Mouse (Mus musculus): Measurements from ENCODE around the gene Dppa3. TPM values are rescaled to one million over a fixed set of nuclear protein-coding genes. Genes with fewer than 3 reads are reported as not detected.
A peak's percentile ranks its signal among the peaks of the same experiment; 100 is the strongest.

The Dppa3 gene
- polyA plus RNA-seq, 1 experiment from 2014 or later, result not detected

- no peaks in the 10 kb centered on the region for H3K36me3 ChIP-seq (ENCODE audit: control insufficient read depth, insufficient read depth, low read length)
- H3K9ac ChIP-seq (ENCODE audit: low read depth, low read length), result peak overlapping the region; percentile 55
- 7% methylated on average over 19 of the region's 19 CpGs for WGBS
- peak; percentile 95 for ATAC-seq
- no peaks in the 10 kb centered on the region for H3K27me3 ChIP-seq (replicated peaks; ENCODE audit: control insufficient read depth, insufficient read depth, low read length)
- H3K27ac ChIP-seq (ENCODE audit: low read depth, low read length), result 0 out of 2 replicates have a peak overlapping the region, but pooled peaks have one; percentile 51
- H3K4me1 ChIP-seq (ENCODE audit: control insufficient read depth, insufficient read depth, low read depth, low read length), result peaks cover 2% of the 10 kb centered on the region; the same call in 1 of the 2 replicates
- peak overlapping the region; percentile 43 for H3K4me3 ChIP-seq (ENCODE audit: low read length)
- no peaks in the 10 kb centered on the region for H3K9me3 ChIP-seq (ENCODE audit: control insufficient read depth, low read length)
- H3K4me2 ChIP-seq (ENCODE audit: low read length), result peak overlapping the region; percentile 62
Measured at GRCm38 (mm10) chr6:122669406-122670200, 43.4 kb downstream of the Dppa3 start.

- peak; percentile 46 for ATAC-seq
- Histone ChIP-seq H3K4me2 (ENCODE audit: low read length) (peak overlapping the region; percentile 62), H3K9ac (ENCODE audit: low read depth, low read length) (peak overlapping the region; percentile 50), H3K4me1 (ENCODE audit: control insufficient read depth, insufficient read depth, low read depth, low read length) (peaks cover 2% of the 10 kb centered on the region; the same call in 1 of the 2 replicates), H3K27me3 (replicated peaks; ENCODE audit: control insufficient read depth, insufficient read depth, low read length) (no peaks in the 10 kb centered on the region), H3K4me3 (ENCODE audit: low read length) (peak overlapping the region; percentile 43), H3K27ac (ENCODE audit: low read depth, low read length) (0 out of 2 replicates have a peak overlapping the region, but pooled peaks have one; percentile 51), H3K9me3 (ENCODE audit: control insufficient read depth, low read length) (no peaks in the 10 kb centered on the region), H3K36me3 (ENCODE audit: control insufficient read depth, insufficient read depth, low read length) (no peaks in the 10 kb centered on the region)
- WGBS, result 23% methylated on average over 10 of the region's 10 CpGs
Measured at GRCm38 (mm10) chr6:122670201-122670551, 44.0 kb downstream of the Dppa3 start.

GRCm38 (mm10) chr6:122670841-122671240 is 44.6 kb downstream of the Dppa3 start:
- H3K36me3 ChIP-seq (ENCODE audit: control insufficient read depth, insufficient read depth, low read length), result no peaks in the 10 kb centered on the region
- H3K9ac ChIP-seq (ENCODE audit: low read depth, low read length), result no peak overlapping the region
- no peak overlapping the region for H3K27ac ChIP-seq (ENCODE audit: low read depth, low read length)
- H3K9me3 ChIP-seq (ENCODE audit: control insufficient read depth, low read length), result no peaks in the 10 kb centered on the region
- H3K27me3 ChIP-seq (replicated peaks; ENCODE audit: control insufficient read depth, insufficient read depth, low read length), result no peaks in the 10 kb centered on the region
- no peak for ATAC-seq
- H3K4me1 ChIP-seq (ENCODE audit: control insufficient read depth, insufficient read depth, low read depth, low read length), result peaks cover 2% of the 10 kb centered on the region; the same call in 1 of the 2 replicates
- WGBS, result 88% methylated on average over 4 of the region's 4 CpGs
- H3K4me2 ChIP-seq (ENCODE audit: low read length), result no peak overlapping the region
- H3K4me3 ChIP-seq (ENCODE audit: low read length), result no peak overlapping the region

- Histone ChIP-seq H3K9me3 (ENCODE audit: control insufficient read depth, low read length) (no peaks in the 10 kb centered on the region), H3K9ac (ENCODE audit: low read depth, low read length) (no peak overlapping the region), H3K27me3 (replicated peaks; ENCODE audit: control insufficient read depth, insufficient read depth, low read length) (no peaks in the 10 kb centered on the region), H3K36me3 (ENCODE audit: control insufficient read depth, insufficient read depth, low read length) (no peaks in the 10 kb centered on the region), H3K4me1 (ENCODE audit: control insufficient read depth, insufficient read depth, low read depth, low read length) (peaks cover 2% of the 10 kb centered on the region; the same call in 1 of the 2 replicates), H3K4me3 (ENCODE audit: low read length) (no peak overlapping the region), H3K4me2 (ENCODE audit: low read length) (no peak overlapping the region), H3K27ac (ENCODE audit: low read depth, low read length) (no peak overlapping the region)
- 68% methylated on average over 8 of the region's 8 CpGs for WGBS
- no peak for ATAC-seq
Measured at GRCm38 (mm10) chr6:122672746-122673145, 46.5 kb downstream of the Dppa3 start.

Other genes starting within 250 kb of the Dppa3 start
- 105 and 116 TPM in 2 replicates for gene Rimklb, start 127.6 kb upstream of the Dppa3 start, polyA plus RNA-seq (2015; fragmentation: Nextera tagmentation; extraction: Ambion mirVana)
- 3.6 and 3.9 TPM in 2 replicates for gene Mfap5, start 120.6 kb upstream of the Dppa3 start, polyA plus RNA-seq (2015; fragmentation: Nextera tagmentation; extraction: Ambion mirVana)
- 0.33 and 0.54 TPM in 2 replicates for gene Aicda, start 72.6 kb upstream of the Dppa3 start, polyA plus RNA-seq (2015; fragmentation: Nextera tagmentation; extraction: Ambion mirVana)
- 1.3 and 2.8 TPM in 2 replicates for gene Apobec1, start 24.0 kb upstream of the Dppa3 start, polyA plus RNA-seq (2015; fragmentation: Nextera tagmentation; extraction: Ambion mirVana)
- gene Gdf3, start 16.3 kb upstream of the Dppa3 start, polyA plus RNA-seq (2015; fragmentation: Nextera tagmentation; extraction: Ambion mirVana), result 0.06 TPM in 1 of 2 replicates, not detected in the other
- 0.08 and 0.25 TPM in 2 replicates for gene Nanog, start 81.1 kb downstream of the Dppa3 start, polyA plus RNA-seq (2015; fragmentation: Nextera tagmentation; extraction: Ambion mirVana)
- gene Slc2a3, start 175.2 kb downstream of the Dppa3 start, polyA plus RNA-seq (2015; fragmentation: Nextera tagmentation; extraction: Ambion mirVana), result 57.0 and 57.4 TPM in 2 replicates
- 6.7 and 8.3 TPM in 2 replicates for gene Foxj2, start 193.5 kb downstream of the Dppa3 start, polyA plus RNA-seq (2015; fragmentation: Nextera tagmentation; extraction: Ambion mirVana)
- gene C3ar1, start 229.8 kb downstream of the Dppa3 start, polyA plus RNA-seq (2015; fragmentation: Nextera tagmentation; extraction: Ambion mirVana), result 1.2 and 2.2 TPM in 2 replicates
- gene Necap1, start 248.1 kb downstream of the Dppa3 start, polyA plus RNA-seq (2015; fragmentation: Nextera tagmentation; extraction: Ambion mirVana), result 169 and 177 TPM in 2 replicates

Measured in hindbrain, embryonic 16.5 days (tissue).